Mouse (Mus musculus) retina, embryonic 14.5 days (tissue): ENCODE measurements around the gene Slc25a11.

Source experiments
- DNase-seq: peaks from one replicate; pipeline ENCODE4 v3.0.0-alpha.2; 2015; ENCODE audit warnings: low spot score

The Slc25a11 gene

DNA sequence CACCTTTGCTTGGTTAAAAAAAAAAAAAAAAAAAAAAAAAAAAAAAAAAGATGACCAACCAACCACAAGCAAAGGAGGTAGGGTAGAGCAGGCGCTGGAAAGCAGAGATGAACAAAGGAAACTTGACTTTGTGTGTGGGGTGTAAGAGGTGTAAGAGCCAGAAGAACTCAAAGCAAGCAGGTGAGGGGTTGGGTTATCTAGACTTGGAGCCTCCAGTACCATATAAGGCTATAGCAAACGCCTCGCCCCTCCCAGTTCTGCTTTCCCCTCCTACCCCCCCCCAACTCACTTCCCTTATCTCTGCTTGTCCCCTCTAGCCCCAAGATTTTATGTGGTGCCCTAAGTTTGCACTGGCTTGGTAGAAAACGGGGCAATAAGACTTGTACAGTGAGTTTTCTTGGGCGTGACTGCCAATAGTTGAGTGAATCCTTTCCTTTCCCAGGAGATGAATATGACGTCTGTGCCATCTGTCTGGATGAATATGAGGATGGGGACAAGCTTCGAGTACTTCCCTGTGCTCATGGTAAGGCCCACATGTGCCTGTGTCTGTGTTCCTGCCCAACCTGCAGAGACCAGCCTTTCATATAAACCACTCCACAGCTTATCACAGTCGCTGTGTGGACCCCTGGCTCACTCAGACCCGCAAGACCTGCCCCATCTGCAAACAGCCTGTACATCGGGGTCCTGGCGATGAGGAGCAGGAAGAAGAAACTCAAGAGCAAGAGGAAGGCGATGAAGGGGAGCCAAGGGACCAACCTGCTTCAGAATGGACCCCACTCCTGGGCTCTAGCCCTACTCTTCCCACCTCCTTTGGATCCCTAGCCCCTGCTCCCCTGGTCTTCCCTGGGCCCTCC, 3.3 kb upstream of the Slc25a11 start:
- no peak for DNase-seq

DNA sequence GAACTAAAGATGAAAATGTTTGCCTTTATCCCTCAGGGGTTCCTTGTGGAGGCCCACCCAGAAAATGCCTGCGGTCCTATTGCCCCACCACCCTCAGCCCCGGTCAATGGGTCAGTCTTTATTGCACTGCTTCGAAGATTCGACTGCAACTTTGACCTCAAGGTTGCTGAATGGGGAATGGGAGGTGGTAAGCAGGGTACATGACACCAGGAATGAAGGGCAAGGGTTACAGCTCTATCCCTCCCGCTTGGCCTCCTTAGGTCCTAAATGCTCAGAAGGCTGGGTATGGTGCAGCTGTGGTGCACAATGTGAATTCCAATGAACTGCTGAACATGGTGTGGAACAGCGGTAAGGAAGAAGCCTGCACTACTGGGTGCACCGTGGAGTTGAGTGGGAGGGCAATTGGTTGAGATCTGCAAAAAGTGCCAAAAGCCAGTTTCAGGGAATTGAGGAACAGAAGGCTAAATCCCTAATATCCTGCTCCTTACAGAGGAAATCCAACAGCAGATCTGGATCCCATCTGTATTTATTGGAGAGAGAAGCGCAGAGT, 2.0 kb upstream of the Slc25a11 start:
- DNase-seq: no peak

GRCm38 (mm10) chr11:70648512-70648911, 1.2 kb upstream of the Slc25a11 start:
- DNase-seq: no peak

DNA sequence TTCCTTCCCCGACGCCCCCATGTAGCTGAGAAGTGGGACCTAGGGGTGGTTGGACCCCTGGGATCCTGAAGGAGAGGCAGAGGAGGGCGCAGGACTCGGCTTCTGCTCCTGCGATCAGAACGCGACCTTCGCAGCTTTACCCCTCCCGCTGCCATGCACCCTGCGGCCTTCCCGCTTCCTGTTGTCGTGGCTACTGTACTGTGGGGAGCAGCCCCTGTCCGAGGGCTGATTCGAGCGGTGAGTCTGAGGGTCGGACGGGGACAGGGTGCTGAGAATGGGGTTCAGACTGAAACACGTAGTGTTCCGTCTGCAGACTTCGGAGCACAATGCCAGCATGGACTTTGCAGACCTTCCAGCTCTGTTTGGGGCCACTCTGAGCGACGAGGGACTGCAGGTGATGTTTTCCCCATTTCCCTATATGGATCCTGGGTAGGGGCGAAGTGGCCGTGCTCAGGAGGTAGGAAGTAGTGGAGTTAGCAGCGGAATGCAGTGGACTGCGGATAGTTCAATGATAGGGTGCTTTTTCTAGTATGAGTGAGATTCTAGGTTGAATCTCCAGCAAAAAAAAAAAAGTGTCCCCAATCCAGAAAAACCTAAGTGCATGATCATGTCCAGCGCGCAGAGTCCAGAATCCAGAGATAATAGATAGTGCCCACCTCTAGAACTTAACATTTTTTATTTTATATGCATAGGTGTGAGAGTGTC, 589 bp upstream of the Slc25a11 start:
- no peak for DNase-seq

GRCm38 (mm10) chr11:70646259-70646555, 1.1 kb downstream of the Slc25a11 start:
- DNase-seq: no peak

DNA sequence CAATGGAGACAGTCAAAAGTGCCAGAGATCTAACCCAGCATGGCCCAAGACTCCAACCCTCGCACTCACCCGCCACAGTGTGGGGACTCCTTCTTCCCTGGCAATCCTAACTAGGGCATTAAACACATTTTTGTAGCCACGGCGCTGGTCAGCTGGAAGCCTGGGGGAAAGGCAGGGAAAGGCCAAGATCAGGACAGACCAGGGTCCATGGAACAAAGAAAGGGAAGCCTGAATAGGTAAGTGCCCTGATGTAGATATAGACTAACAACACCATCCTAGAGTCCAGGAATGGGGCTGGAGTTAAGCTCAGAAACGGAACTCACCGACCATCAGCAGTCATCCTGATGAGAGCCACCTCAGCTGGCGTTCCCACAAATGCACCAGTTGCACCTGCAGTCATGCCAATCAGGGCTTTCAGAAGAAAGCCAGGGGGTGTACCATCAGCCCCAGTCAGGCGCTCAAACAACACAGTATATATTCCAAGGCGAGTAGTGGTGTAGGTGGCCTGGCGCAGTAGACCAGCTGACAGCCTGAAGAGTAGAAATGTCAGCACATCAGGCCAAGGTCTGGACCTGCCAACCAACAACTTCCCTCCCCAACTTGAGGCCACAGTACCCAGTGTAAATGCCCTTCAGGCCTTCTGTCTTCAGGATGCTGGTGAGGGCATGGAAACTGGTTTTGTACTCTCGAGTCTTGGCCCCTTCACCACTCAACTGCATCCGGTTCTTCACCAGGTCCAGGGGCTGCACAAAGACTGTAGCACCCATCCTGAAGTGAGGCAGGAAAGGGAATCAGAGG, 1.6 kb downstream of the Slc25a11 start:
- DNase-seq: no peak

GRCm38 (mm10) chr11:70644564-70645103, 2.6 kb downstream of the Slc25a11 start:
- DNase-seq: no peak

DNA sequence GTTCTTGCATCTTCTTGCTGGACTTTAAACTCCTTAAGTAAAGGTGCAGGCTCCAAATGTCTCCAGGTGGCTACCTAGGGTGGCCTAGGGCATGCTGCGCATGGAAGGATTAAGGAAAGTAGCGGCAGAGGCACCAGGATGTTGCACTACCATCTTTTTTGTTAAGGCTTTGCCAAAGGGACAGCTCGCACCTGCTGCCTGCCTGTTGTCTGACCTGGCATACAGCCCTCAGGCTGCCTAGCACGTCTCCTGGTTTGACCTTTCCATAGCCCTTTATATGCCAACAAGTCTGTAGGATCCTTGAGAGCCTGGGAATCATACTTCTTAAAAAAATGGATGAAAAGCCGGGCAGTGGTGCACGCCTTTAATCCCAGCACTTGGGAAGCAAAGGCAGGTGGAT, 4.2 kb downstream of the Slc25a11 start:
- DNase-seq: no peak

DNA sequence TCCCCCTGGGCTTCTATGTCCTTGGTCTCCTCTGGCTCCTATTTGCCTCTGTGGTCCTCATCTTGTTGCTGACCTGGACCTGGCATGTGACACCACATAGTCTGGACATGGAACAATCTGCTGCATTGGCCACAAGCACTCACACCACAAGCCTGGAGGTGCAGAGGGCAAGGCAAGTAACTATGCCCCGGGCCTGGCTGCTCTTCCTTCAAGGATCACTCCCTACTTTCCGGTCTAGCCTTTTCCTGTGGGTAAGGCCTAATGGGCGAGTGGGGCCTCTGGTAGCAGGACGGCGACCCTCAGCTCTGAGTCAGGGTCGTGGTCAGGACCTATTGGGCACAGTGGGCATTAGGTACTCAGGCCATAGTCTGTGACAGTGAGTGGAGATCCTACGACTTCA, 6.0 kb downstream of the Slc25a11 start:
- no peak for DNase-seq

DNA sequence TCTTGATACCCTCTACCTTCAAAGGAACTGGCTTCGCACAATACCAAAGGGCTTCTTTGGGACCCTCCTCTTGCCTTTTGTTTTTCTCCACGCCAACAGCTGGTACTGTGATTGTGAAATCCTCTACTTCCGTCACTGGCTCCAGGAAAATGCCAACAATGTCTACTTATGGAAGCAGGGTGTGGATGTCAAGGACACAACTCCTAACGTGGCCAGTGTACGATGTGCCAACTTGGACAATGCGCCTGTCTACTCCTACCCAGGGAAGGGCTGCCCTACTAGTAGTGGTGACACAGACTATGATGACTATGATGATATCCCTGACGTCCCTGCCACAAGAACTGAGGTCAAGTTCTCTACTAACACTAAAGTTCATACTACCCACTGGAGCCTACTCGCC, 7.3 kb downstream of the Slc25a11 start:
- DNase-seq: no peak

- DNase-seq: no peak
Observed at GRCm38 (mm10) chr11:70638714-70639278, 8.5 kb downstream of the Slc25a11 start, which contains the start of gene Gp1ba. Gene Gp1ba, plus strand, starts transcription at chr11:70639122.

GRCm38 (mm10) chr11:70638293-70638692, 9.0 kb downstream of the Slc25a11 start:
- DNase-seq: no peak

GRCm38 (mm10) chr11:70637764-70638163, 9.5 kb downstream of the Slc25a11 start:
- DNase-seq: no peak

- no peak for DNase-seq
Observed at GRCm38 (mm10) chr11:70635601-70636000, 11.7 kb downstream of the Slc25a11 start.

- DNase-seq: no peak
Observed at GRCm38 (mm10) chr11:70630129-70630528, 17.1 kb downstream of the Slc25a11 start.

DNA sequence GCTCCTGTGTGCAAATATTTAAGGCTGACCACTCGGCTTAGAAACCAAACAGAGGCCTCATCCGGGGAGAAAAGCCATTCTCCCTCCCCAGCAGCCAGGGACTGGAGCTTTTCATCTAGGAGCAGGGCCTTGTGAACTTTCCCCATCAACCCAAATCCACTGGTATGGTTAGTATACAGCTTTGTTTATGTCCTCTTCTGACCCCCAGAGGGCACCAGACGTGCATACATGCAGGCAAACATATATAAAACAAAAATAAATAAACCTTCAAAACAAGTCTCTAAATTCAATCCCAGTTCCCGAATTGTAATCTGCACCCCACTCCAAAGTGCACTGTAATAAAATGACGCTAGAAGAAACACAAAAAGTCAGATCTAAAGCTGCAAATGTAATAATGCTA, 17.7 kb downstream of the Slc25a11 start:
- DNase-seq: peak; percentile 47

DNA sequence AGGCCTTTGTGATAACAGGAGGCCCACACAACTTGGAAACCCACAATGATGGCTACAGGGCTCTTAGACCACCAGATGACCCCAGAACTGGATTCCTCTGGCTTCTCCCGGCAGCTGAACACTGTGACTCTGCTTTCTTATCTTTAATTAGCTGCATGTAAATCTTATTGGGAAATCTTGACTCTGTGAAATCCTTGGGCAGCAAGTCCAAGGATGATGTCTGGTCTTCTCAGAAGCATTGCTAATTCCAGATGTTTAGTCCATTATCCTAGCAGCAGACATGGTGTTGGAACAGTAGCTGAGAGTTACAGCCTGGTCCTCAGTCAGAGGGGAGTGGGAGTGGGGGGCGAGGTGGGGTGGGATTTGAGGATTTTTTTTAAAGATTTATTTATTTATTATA, 18.8 kb downstream of the Slc25a11 start:
- DNase-seq: no peak

- no peak for DNase-seq
Observed at GRCm38 (mm10) chr11:70626877-70627276, 20.4 kb downstream of the Slc25a11 start.

- peak; percentile 74 for DNase-seq
Observed at GRCm38 (mm10) chr11:70625473-70625872, 21.8 kb downstream of the Slc25a11 start.

GRCm38 (mm10) chr11:70623053-70623742, 24.1 kb downstream of the Slc25a11 start:
- no peak for DNase-seq
